Mouse (Mus musculus) ovary, postnatal 10 days (tissue): Measurements from ENCODE around the gene Cyp46a1.

Experiments
- DNase-seq: peaks from one replicate; pipeline ENCODE4 v3.0.0; 2022; ENCODE audit warnings: low spot score

The Cyp46a1 gene

GRCm38 (mm10) chr12:108399191-108399590, 65.0 kb downstream of the Cyp46a1 start:
- no peak for DNase-seq

DNA sequence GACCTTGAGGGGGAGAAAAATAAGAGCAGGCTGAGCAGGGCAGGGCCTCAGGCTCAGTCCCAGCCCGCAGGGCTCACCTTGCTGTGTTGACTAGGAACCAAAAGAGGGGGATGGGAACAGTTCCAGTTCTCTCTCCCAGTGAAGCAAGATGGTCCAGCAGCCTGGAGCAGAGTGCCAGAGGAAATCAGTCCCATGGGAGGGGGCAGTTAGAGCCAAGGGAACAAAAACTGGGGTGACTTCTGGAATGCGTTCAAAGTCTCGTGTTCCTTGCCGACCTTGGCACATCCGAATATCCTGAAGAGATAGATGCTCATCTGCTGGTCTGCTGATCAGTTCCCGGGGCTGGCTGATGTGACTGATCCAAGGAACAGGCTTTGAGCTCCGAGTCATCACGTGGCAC, 66.8 kb downstream of the Cyp46a1 start:
- no peak for DNase-seq

- DNase-seq: no peak
Measured at GRCm38 (mm10) chr12:108403957-108404356, 69.8 kb downstream of the Cyp46a1 start.

DNA sequence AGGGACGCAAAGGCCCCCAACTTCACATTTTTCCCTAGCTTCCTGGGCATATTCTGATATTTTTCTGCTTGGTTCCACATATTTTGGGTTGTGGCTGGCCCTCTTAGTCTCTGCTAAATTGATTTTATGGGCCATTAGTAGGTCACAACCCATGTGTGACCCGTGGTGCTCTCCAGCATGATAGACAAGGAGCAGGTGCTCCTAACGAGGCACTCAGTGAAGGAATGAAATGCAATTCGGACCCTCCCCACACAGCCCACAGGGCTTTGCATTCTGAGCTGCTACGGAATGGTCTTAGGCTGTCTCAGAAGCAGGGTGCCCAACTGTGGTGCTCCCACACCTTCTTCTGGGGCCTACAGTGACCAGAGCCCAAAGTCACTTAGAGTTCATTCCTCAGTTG, 74.9 kb downstream of the Cyp46a1 start:
- DNase-seq: no peak

- DNase-seq: no peak
Measured at GRCm38 (mm10) chr12:108410416-108411208, 76.4 kb downstream of the Cyp46a1 start.
